Mouse (Mus musculus): Measurements from ENCODE around the gene Dusp7. TPM values are rescaled to one million over a fixed set of nuclear protein-coding genes. Genes with fewer than 3 reads are reported as not detected.

The Dusp7 gene
- total RNA-seq, 2 experiments from 2014 or later = 82.4 to 91.1 TPM

DNA sequence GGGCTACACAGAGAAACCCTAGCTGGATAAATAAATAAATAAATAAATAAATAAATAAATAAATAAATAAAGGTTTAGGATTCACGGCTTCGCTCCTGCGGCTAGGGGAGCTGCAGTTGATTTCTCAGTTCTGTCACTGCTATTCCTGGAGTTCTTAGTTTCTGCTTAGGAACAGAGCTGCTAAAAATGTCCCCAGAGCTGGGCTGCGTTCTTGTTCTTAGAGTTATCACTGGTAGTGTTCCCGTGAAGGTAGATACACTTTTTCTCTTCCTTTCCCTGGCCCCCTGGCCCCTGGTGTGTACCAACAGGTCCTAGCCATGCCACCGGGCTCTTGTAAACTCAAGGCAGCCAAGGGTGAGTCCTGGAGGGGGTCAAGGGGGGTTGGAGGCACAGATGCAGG lies 48.4 kb downstream of the Dusp7 start:
- DNase-seq (ENCODE audit: extremely low spot score in 1 of 2, low spot score in 1 of 2) = no peak

DNA sequence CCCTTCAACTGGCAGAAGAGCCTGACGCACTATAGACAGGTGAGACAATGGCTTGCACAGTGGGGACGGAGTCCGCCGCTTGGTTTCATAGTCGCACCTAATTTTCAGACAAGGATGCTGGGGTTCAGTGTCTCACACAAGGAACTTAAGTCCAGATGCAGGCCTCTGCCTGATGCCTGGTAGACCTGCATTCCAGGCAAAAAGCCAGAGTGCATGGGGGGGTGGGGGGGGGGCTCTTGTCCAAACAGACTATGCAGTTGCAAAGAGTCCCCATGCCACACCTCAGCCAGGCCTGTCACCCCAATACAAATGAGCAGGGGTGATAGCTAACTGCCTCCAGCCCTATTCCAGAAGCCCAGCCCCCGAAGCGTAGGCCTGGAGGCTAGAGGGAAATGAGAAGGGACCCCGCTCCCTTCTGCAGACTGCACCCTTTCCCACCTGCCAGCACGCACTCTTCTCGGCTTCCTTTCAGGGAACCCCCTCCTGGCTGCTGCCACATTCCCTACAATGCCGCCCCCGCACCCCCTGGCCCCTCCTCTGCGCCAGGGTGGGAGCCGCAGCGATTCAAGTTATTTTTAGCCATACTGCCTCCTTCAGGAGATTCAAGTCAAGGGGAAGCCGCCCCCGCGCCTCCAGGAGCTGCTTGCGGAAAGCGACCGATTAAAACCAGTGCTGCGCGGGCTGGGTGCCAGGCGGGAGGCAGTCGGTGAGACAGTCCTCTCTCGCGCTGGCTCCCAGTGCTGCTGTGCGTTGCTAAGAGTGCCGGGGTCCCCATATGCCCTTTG lies 49.6 kb downstream of the Dusp7 start:
- peak; percentile 78 to 80 for DNase-seq (ENCODE audit: extremely low spot score in 1 of 2, low spot score in 1 of 2)

- no peak for DNase-seq (ENCODE audit: extremely low spot score in 1 of 2, low spot score in 1 of 2)
These were observed 52.2 kb downstream of the Dusp7 start for GRCm38 (mm10) chr9:106420608-106421007.

GRCm38 (mm10) chr9:106421033-106421864 lies 52.8 kb downstream of the Dusp7 start:
- no peak for DNase-seq (ENCODE audit: extremely low spot score in 1 of 2, low spot score in 1 of 2)

DNA sequence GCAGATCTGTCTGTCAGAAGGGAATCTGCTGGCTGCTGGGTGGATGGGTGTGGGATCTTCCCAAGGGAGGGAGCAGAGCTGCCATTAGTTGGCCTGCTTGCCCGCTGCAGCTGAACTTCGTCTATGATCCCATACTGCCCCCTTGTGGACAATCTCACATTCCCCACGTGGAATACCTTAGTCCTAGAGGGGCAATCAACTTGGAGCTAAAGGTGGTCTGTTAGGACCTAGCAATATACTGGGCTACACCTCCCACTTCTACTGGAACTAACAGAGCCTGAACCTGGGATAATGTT lies 53.4 kb downstream of the Dusp7 start:
- DNase-seq (ENCODE audit: extremely low spot score in 1 of 2, low spot score in 1 of 2) = peak; percentile 80 to 86

Other genes with a start within 250 kb of the Dusp7 start
- gene Glyctk, start 210.5 kb upstream of the Dusp7 start, total RNA-seq (2021) = 1 to 10 TPM; 3.1 to 3.3 TPM
- gene Wdr82, start 197.7 kb upstream of the Dusp7 start, total RNA-seq (2021) = 100 to 1,000 TPM; 132 to 141 TPM
- gene Ppm1m, start 168.9 kb upstream of the Dusp7 start, total RNA-seq (2021) = 10 to 100 TPM; 15.6 to 16.6 TPM
- 10 to 100 TPM; 52.3 to 57.2 TPM for gene Twf2, start 165.5 kb upstream of the Dusp7 start, total RNA-seq (2021)
- 1 to 10 TPM; 1.2 to 1.5 TPM for gene Tlr9, start 146.0 kb upstream of the Dusp7 start, total RNA-seq (2021)
- 100 to 1,000 TPM; 147 to 151 TPM for gene Alas1, start 120.0 kb upstream of the Dusp7 start, total RNA-seq (2021)
- gene Poc1a, start 87.6 kb upstream of the Dusp7 start, total RNA-seq (2021) = 10 to 100 TPM; 11.7 to 13.0 TPM
- gene Rpl29, start 60.8 kb downstream of the Dusp7 start, total RNA-seq (2021) = 100 to 1,000 TPM; 262 to 288 TPM
- 10 to 100 TPM; 12.6 to 13.1 TPM for gene Acy1, start 69.7 kb downstream of the Dusp7 start, total RNA-seq (2021)
- 10 to 100 TPM in 1 of 2 experiments, 1 to 10 TPM in 1; 9.9 to 12.6 TPM for gene Abhd14b, start 78.8 kb downstream of the Dusp7 start, total RNA-seq (2021)
- 10 to 100 TPM; 38.2 to 41.5 TPM for gene Abhd14a, start 79.0 kb downstream of the Dusp7 start, total RNA-seq (2021)
- gene Pcbp4, start 84.7 kb downstream of the Dusp7 start, total RNA-seq (2021) = 100 to 1,000 TPM; 178 to 202 TPM
- gene Gpr62, start 97.3 kb downstream of the Dusp7 start, total RNA-seq (2021) = 10 to 100 TPM; 14.0 to 14.7 TPM
- gene Rrp9, start 107.3 kb downstream of the Dusp7 start, total RNA-seq (2021) = 10 to 100 TPM; 30.9 to 34.9 TPM
- 1 to 10 TPM; 3.2 to 4.7 TPM for gene Parp3, start 108.3 kb downstream of the Dusp7 start, total RNA-seq (2021)
- gene Iqcf1, start 131.3 kb downstream of the Dusp7 start, total RNA-seq (2021) = not detected
- not detected for gene Iqcf5, start 145.9 kb downstream of the Dusp7 start, total RNA-seq (2021)
- not detected for gene Iqcf3, start 193.0 kb downstream of the Dusp7 start, total RNA-seq (2021)
- gene Iqcf4, start 202.4 kb downstream of the Dusp7 start, total RNA-seq (2021) = not detected

Data from layer of hippocampus, postnatal 25 days (tissue).